Mouse (Mus musculus) heart, adult 8-10 months (tissue): ENCODE results near the gene Hacd4. TPM values are rescaled to one million over a fixed set of nuclear protein-coding genes. Genes with fewer than 3 reads are reported as not detected.

Experiments
- total RNA-seq, 4 experiments: library from RNA; stranded (reverse); gene quantifications; 2 replicates each; pipeline ENCODE4 v1.2.4; 2022

The Hacd4 gene
- total RNA-seq, 4 experiments from 2014 or later: 4.0 to 5.6 (median 4.4) TPM

Other genes with a start within 250 kb of the Hacd4 start
- not detected for gene Ifnb1, start 83.8 kb upstream of the Hacd4 start, total RNA-seq
- gene Ifna15, start 119.3 kb upstream of the Hacd4 start, total RNA-seq: not detected
- not detected for gene Ifna14, start 132.9 kb upstream of the Hacd4 start, total RNA-seq
- not detected for gene Ifna9, start 153.5 kb upstream of the Hacd4 start, total RNA-seq
- not detected for gene Ifna12, start 164.4 kb upstream of the Hacd4 start, total RNA-seq
- not detected for gene C87499, start 195.5 kb upstream of the Hacd4 start, total RNA-seq
- gene Ifna13, start 205.5 kb upstream of the Hacd4 start, total RNA-seq: not detected
- not detected for gene Ifna16, start 238.0 kb upstream of the Hacd4 start, total RNA-seq
- gene Ifna2, start 245.0 kb upstream of the Hacd4 start, total RNA-seq: not detected